Mouse (Mus musculus) layer of hippocampus, adult 11-12 months (tissue): ENCODE results near the gene Cyp21a1.
"Not testable (repeated sequence)": the region's sequence is repeated elsewhere in the genome, so short reads cannot be mapped to it uniquely, and the experiment has no call there.

Source experiments
- DNase-seq: peaks from one replicate; pipeline ENCODE4 v3.0.0; 2022; ENCODE audit warnings: low spot score

Gene Cyp21a1

DNA sequence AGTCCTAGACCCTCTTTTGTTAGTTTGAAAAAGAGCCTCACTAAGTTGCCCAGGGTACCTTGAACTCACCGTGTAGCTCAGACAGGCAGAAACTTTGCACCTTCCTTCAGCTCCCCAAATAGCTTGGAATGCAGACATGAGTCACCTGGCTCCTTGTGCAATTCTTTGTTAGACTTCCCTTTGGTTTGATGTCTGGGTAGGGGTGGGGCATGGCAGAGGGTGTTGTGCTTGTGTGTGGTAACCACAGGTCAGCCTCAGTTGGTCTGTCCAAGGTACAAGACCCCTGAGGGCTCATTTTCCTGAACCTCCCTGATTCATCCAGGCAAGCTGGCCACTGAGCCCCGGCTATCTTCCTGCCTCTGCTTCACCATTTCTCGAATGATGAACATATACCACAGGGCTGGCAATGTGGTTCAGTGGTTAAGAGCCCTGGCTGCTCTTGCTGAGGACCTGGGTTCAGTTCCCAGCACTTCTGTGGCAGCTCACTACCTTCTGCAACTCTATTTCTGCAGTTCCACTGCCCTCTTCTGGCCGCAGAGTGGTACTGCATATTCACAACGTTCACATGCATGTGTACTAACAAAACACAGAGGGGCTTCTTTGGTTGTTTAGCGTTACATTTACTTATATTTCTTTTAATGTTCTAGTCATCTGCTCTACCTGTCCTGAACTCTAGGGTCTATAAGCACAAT is 656 bp upstream of the Cyp21a1 start:
- no peak for DNase-seq

GRCm38 (mm10) chr17:34803367-34803766 is 994 bp downstream of the Cyp21a1 start:
- DNase-seq = not testable (repeated sequence)

DNA sequence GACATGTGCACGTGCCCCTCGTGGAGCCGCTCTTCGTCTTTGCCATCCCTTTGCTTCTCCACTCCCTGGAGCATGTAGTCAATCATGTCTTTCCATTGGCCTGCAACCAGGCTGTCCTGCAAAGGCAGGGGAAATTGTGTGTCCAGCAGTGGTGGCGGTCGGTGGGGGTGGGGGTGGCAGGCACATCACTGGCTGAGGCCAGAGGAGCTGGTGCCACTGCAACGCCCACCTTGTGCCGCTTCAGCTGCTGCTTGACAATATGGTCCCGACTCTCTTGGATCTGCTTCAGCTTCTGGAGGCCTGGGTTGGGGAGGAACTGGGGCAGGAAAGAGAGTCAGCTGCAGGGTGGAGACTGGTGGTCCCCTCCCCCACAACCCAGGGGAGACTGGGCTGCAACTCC is 1.6 kb downstream of the Cyp21a1 start:
- DNase-seq = not testable (repeated sequence)

GRCm38 (mm10) chr17:34800781-34801305 is 3.5 kb downstream of the Cyp21a1 start:
- DNase-seq = not testable (repeated sequence)

GRCm38 (mm10) chr17:34799531-34799925 is 4.8 kb downstream of the Cyp21a1 start:
- no peak for DNase-seq

DNA sequence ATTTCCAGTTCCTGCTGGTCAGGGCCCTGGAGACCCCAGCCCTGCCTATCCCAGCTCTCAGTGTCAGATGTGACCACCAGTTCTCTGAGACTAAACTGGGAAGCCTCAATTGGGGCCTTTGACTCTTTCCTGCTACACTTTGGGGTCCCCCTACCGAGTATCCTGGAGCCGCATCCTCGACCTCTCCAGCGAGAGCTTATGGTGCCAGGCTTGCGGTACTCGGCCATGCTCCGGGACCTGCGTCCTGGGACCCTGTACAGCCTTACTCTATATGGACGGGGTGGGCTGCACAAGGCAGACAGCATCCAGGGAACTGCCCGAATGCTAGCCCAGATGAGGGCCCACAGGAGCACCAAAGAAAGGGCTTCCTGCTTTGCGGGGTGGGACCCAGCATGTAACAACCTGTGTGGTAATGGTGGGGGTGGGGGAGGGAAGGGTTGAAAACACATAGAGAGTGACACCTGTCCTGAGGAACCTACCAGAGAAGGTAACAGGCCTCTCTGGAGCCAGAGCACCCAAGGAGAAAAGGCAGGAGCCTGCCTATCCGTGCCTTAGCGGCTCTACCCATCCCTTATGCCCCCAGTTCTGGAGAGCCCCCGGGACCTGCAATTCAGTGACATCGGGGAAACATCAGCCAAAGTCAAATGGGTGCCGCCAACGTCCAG is 5.4 kb downstream of the Cyp21a1 start:
- no peak for DNase-seq

GRCm38 (mm10) chr17:34798071-34798470 is 6.3 kb downstream of the Cyp21a1 start:
- not testable (repeated sequence) for DNase-seq

DNA sequence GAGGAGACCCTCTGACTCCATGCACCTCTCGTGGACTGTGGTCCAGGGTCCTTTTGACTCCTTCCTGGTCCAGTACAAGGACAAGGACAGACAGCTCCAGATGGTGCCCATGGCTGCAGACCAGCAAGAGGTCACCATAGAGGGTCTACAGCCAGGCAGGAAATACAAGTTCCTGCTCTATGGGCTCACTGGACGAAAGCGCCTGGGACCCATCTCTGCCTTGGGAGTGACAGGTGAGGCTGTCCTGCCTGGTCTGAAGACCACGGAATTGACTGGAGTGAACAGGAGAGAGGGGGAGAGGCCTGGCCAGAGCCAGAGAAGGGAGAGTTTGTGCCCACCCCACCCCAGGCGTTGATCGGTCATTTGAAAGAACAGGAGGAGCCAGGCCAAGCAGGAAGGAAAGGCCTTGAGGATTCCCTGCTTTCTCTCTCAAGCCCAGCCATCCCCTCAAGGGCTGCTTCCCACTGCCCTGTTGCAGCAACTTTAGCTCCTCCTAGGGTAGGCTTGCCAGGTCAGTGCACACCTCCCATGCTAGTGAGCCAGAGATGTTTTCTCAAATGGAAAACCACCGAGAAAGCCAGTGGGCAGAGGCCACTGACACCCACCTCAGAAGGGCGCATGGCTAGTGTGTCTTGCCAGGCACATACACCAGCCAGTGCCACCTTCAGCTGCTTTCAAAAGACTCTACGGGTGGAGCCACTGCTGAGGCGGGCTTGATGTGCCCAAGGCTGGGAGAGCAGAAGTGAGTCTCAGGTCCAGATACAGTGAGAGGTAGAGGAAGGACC is 7.0 kb downstream of the Cyp21a1 start:
- DNase-seq = not testable (repeated sequence)

GRCm38 (mm10) chr17:34796311-34797140 is 7.8 kb downstream of the Cyp21a1 start:
- DNase-seq = no peak

- DNase-seq = peak; percentile 50
Measured at GRCm38 (mm10) chr17:34795633-34796032, 8.7 kb downstream of the Cyp21a1 start.

DNA sequence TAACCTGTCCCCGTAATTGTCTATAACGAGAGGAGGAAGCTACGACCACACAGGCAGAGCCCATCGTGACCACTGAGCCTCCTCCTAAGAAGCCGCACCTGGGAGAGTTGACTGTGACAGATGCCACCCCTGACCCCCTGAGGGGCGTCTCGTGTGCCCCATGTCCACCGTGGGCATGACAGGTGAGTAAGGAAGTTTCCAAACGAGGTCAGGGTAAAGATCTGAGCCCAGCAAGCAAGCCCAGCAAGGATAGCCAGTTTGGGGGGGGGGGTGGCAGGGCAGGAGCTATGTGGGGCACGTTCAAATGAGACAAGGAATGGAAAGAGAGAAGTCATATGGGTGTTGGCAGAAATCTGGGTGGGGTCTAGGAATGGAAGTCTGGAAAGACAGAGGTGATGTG is 9.3 kb downstream of the Cyp21a1 start:
- no peak for DNase-seq

DNA sequence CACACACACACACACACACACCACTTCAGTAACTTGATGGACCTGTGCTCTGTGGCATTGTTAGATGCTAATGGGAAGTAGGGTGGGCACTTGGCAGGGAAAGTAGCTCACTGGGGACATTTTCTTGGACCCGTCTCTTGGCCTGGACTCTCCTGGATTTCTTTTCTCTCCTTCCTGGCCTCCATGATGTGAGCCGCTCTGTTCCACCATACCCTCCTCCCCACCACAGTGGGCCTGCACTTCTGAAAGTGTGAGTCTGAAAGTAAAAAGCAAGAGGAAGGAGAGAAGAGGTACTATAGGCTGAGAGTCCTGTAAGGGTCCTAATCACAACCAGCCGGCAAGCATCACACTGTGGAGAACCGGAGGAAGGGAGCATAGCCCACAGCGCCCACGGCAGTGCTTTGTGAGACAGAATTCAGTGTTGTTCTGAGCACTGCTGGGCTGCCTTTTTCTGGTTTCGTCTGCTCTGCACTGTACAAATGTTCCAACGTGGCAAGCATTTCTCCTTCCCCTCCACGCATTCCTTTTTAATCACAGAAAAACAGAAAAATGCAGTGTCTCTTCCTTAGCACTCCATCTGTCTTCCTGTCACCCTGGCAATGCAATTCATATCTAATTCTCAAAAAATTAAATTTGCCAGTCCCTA is 26.6 kb downstream of the Cyp21a1 start:
- peak; percentile 65 for DNase-seq

GRCm38 (mm10) chr17:34761471-34761870 is 42.9 kb downstream of the Cyp21a1 start:
- DNase-seq = no peak
